In the genomic region with DNA sequence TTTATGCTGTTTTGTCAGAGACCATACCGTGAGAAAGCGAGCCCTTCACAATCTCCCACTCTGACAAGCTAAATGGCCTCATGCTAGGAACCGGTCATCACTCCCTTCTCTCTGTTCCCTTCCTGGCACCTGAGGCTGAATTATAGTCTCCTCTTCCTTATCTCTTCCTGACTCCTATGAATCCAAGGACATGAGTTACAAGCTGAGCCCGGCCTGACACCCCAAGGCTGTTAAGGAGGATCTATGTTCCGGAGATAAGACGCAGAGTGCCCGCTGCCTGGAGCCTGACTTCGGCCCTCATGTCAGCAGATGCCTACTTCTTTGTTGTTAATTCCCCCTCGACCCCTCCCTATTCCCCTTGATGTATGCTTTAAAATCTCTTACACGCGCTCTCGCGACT, we compare ENCODE assay signal across 36 mouse cellular contexts. TPM values are rescaled to one million over a fixed set of nuclear protein-coding genes. Genes with fewer than 3 reads are reported as not detected.
"Had no signal": no experiment of that assay in that cellular context is flagged by ENCODE, and none has a peak within 500 bp of the region (broad histone marks: within the 10 kb centered on the region; RNA-seq: fewer than 3 reads in every experiment).

No protein-coding gene starts in this region.

RNA-seq across cellular contexts. Expression of a gene that starts 27.8 kb away (rescaled TPM):
- total RNA-seq: liver, adult 2 months had no signal
- polyA plus RNA-seq: liver, adult 2 months; macrophage; myocyte had no signal

RNA-seq across cellular contexts. Expression of a gene that starts 39.4 kb away (rescaled TPM):
- total RNA-seq: monocyte, adult 5-6 weeks had no signal
- polyA plus RNA-seq: macrophage had no signal

RNA-seq across cellular contexts. Expression of a gene that starts 48.5 kb away (rescaled TPM):
- total RNA-seq: left cerebral cortex, postnatal 14 days; left cerebral cortex, postnatal 25 days; left cerebral cortex, postnatal 36 days; liver, adult 2 months; megakaryocyte progenitor cell, adult 5-6 weeks; megakaryocyte, adult 5-6 weeks; megakaryocyte-erythroid progenitor cell, adult 5-6 weeks; midbrain, postnatal 0 days; monocyte, adult 5-6 weeks had no signal
- polyA plus RNA-seq: limb, embryonic 10.5 days; limb, embryonic 11.5 days; limb, embryonic 12.5 days; limb, embryonic 13.5 days; limb, embryonic 15.5 days; liver, adult 2 months; liver, embryonic 11.5 days; liver, embryonic 12.5 days; liver, embryonic 13.5 days; liver, embryonic 14.5 days; liver, embryonic 15.5 days; liver, postnatal 0 days; lung, adult 2 months; lung, embryonic 14.5 days; lung, embryonic 15.5 days; lung, postnatal 0 days; macrophage; midbrain, embryonic 10.5 days; midbrain, embryonic 11.5 days; midbrain, embryonic 12.5 days; midbrain, embryonic 13.5 days; midbrain, embryonic 14.5 days; midbrain, embryonic 15.5 days; midbrain, embryonic 16.5 days; myocyte; neural tube, embryonic 11.5 days; neural tube, embryonic 12.5 days; neural tube, embryonic 13.5 days had no signal
